Mouse (Mus musculus): Measurements from ENCODE around the gene Atm.

- TF ChIP-seq CTCF (IDR thresholded peaks at IDR 0.05; ENCODE audit: low read depth) (no peak), EP300 (optimal IDR thresholded peaks at IDR 0.05) (no peak)
These were observed 109.8 kb downstream of the Atm start for GRCm38 (mm10) chr9:53426726-53427125.
